Mouse (Mus musculus) CH12.LX (cell line): ENCODE measurements around the gene Agap3.

ENCODE experiments used
- CHD1 ChIP-seq: IDR thresholded peaks from 2 replicates; pipeline ENCODE4 v1.6.1; 2012; ENCODE audit warnings: low read depth, low read length, improper control_type of control experiment, inconsistent platforms
- CTCF ChIP-seq, 2 experiments: IDR thresholded peaks in 1 of 2; conservative IDR thresholded peaks in 1 of 2; 2 replicates each; pipeline ENCODE4 v1.5.1; 2011 to 2012; ENCODE audit warnings: low read depth in 2 of 2, low read length in 2 of 2, improper control_type of control experiment in 1 of 2, inconsistent platforms in 1 of 2, mild to moderate bottlenecking in 1 of 2, moderate library complexity in 1 of 2
- E2F4 ChIP-seq: IDR thresholded peaks from 2 replicates; pipeline ENCODE4 v1.6.1; 2011; ENCODE audit warnings: low read depth, low read length, improper control_type of control experiment; ENCODE audit not compliant: insufficient replicate concordance
- EP300 ChIP-seq: IDR thresholded peaks from 2 replicates; pipeline ENCODE4 v1.6.1; 2011; ENCODE audit warnings: low read length, improper control_type of control experiment
- MAZ ChIP-seq: IDR thresholded peaks from 2 replicates; pipeline ENCODE4 v1.6.1; 2012; ENCODE audit warnings: low read depth, mild to moderate bottlenecking, inconsistent platforms, low read length, improper control_type of control experiment, moderate library complexity
- NRF1 ChIP-seq: IDR thresholded peaks from 2 replicates; pipeline ENCODE4 v1.6.1; 2014; ENCODE audit warnings: low read depth, mild to moderate bottlenecking, inconsistent platforms, low read length, improper control_type of control experiment, moderate library complexity
- POLR2A ChIP-seq: IDR thresholded peaks from 2 replicates; pipeline ENCODE4 v1.6.1; 2011; ENCODE audit warnings: low read depth, mild to moderate bottlenecking, improper control_type of control experiment, low read length
- ZC3H11A ChIP-seq: IDR thresholded peaks from 2 replicates; pipeline ENCODE4 v1.6.1; 2012; ENCODE audit warnings: low read depth, mild to moderate bottlenecking, inconsistent platforms, low read length, improper control_type of control experiment

GRCm38 (mm10) chr5:24404594-24405360 lies 47.2 kb upstream of the Agap3 start:
- no peak for TF ChIP-seq E2F4
- no peak for TF ChIP-seq NRF1
- no peak for TF ChIP-seq ZC3H11A
- no peak for TF ChIP-seq EP300
- no peak for TF ChIP-seq CTCF (conservative IDR thresholded peaks at IDR 0.05 in 1 of 2, IDR thresholded peaks at IDR 0.05 in 1 of 2; ENCODE audit: low read depth in 2 of 2, low read length in 2 of 2)
- no peak for TF ChIP-seq POLR2A
- no peak for TF ChIP-seq MAZ
- no peak for TF ChIP-seq CHD1
